Mouse (Mus musculus) gastrocnemius, postnatal 36 days (tissue): ENCODE measurements around the gene Mmp14. TPM values are rescaled to one million over a fixed set of nuclear protein-coding genes. Genes with fewer than 3 reads are reported as not detected.

Source experiments
- DNase-seq, 2 experiments: peaks; one replicate each; pipeline ENCODE4 v3.0.0; 2022
- intact Hi-C: fragments of 180-260 bp; cut with DNase I; formaldehyde crosslinking; loops from one replicate; pipeline ENCODE4 v1.15.1; 2025
- long read RNA-seq, 2 experiments: library from polyadenylated mRNA; stranded (forward); transcript quantifications; one replicate each; pipeline ENCODE4 v2.0.0; 2021
- total RNA-seq, 2 experiments: library from RNA; stranded (reverse); gene quantifications; 2 replicates each; pipeline ENCODE4 v1.2.3; 2021

Mmp14 gene
- 10 to 100 TPM; 10.7 to 10.8 TPM for total RNA-seq
- long read RNA-seq, experiment 1, partial matches to known transcripts = 0 of 8 reads
- long read RNA-seq, experiment 1, other reads (novel, unspliced or antisense) = 5 of 8 reads
- long read RNA-seq, experiment 2, partial matches to known transcripts = 0 of 10 reads
- long read RNA-seq, experiment 2, other reads (novel, unspliced or antisense) = 6 of 10 reads

- DNase-seq = peak; percentile 49 to 71
- intact Hi-C loops = no loop called here
These were observed at the start of gene Mmp14 for GRCm38 (mm10) chr14:54431334-54432077. Gene Mmp14 (plus strand): TSS chr14:54431612.

GRCm38 (mm10) chr14:54381816-54382215 is 49.6 kb upstream of the Mmp14 start:
- intact Hi-C loops = no loop called here
- no peak for DNase-seq

GRCm38 (mm10) chr14:54382641-54383040 is 48.8 kb upstream of the Mmp14 start:
- intact Hi-C loops = no loop called here
- DNase-seq = no peak

GRCm38 (mm10) chr14:54383355-54383771 is 48.0 kb upstream of the Mmp14 start:
- no peak for DNase-seq
- intact Hi-C loops = no loop called here

GRCm38 (mm10) chr14:54384396-54384795 is 47.0 kb upstream of the Mmp14 start:
- no peak for DNase-seq
- intact Hi-C loops = no loop called here

- no peak for DNase-seq
- intact Hi-C loops = no loop called here
These were observed 45.3 kb upstream of the Mmp14 start for GRCm38 (mm10) chr14:54385968-54386618.

GRCm38 (mm10) chr14:54387546-54387945 is 43.9 kb upstream of the Mmp14 start:
- intact Hi-C loops = no loop called here
- no peak for DNase-seq

- intact Hi-C loops = no loop called here
- DNase-seq = no peak
These were observed 40.6 kb upstream of the Mmp14 start for GRCm38 (mm10) chr14:54390843-54391242.

- DNase-seq = no peak
- intact Hi-C loops = no loop called here
These were observed 37.6 kb upstream of the Mmp14 start for GRCm38 (mm10) chr14:54393794-54394193.

GRCm38 (mm10) chr14:54394309-54394708 is 37.1 kb upstream of the Mmp14 start:
- intact Hi-C loops = no loop called here
- no peak for DNase-seq

GRCm38 (mm10) chr14:54396685-54397084 is 34.7 kb upstream of the Mmp14 start:
- intact Hi-C loops = no loop called here

GRCm38 (mm10) chr14:54397872-54398527 is 33.4 kb upstream of the Mmp14 start:
- DNase-seq = no peak
- intact Hi-C loops = no loop called here

More at GRCm38 (mm10) chr14:54396685-54397084, 34.7 kb upstream of the Mmp14 start:
- no peak for DNase-seq

GRCm38 (mm10) chr14:54398528-54398916 is 32.9 kb upstream of the Mmp14 start:
- DNase-seq = no peak
- intact Hi-C loops = no loop called here

GRCm38 (mm10) chr14:54398921-54399382 is 32.5 kb upstream of the Mmp14 start:
- DNase-seq = no peak
- intact Hi-C loops = no loop called here

GRCm38 (mm10) chr14:54401723-54402122 is 29.7 kb upstream of the Mmp14 start:
- intact Hi-C loops = no loop called here
- DNase-seq = no peak

- intact Hi-C loops = no loop called here
- DNase-seq = no peak
These were observed 22.9 kb upstream of the Mmp14 start for GRCm38 (mm10) chr14:54408336-54409056.

- DNase-seq = no peak
- intact Hi-C loops = no loop called here
These were observed 22.3 kb upstream of the Mmp14 start for GRCm38 (mm10) chr14:54409057-54409645.

- intact Hi-C loops = loop anchor here (5.0 kb wide), 1 partner anchor 173 kb away; no protein-coding TSS in a partner anchor
- no peak for DNase-seq
These were observed 21.2 kb upstream of the Mmp14 start for GRCm38 (mm10) chr14:54409980-54410810.

- intact Hi-C loops = loop anchor here (5.0 kb wide), 1 partner anchor 175 kb away; no protein-coding TSS in a partner anchor
- no peak for DNase-seq
These were observed 19.3 kb upstream of the Mmp14 start for GRCm38 (mm10) chr14:54412000-54412576.
